Mouse (Mus musculus): ENCODE data around the gene Jsrp1.

- TF ChIP-seq POLR2A (IDR thresholded peaks at IDR 0.05; ENCODE audit: low read depth, low read length) (no peak), CTCF (conservative IDR thresholded peaks at IDR 0.05; ENCODE audit: insufficient read depth, insufficient read length, low read depth, low read length) (no peak)
These were observed 3.2 kb downstream of the Jsrp1 start for GRCm38 (mm10) chr10:80810084-80810483.

All from kidney, adult 2 months (tissue).